Comparison of ENCODE assay signal across 13 mouse cellular contexts in the genomic region with DNA sequence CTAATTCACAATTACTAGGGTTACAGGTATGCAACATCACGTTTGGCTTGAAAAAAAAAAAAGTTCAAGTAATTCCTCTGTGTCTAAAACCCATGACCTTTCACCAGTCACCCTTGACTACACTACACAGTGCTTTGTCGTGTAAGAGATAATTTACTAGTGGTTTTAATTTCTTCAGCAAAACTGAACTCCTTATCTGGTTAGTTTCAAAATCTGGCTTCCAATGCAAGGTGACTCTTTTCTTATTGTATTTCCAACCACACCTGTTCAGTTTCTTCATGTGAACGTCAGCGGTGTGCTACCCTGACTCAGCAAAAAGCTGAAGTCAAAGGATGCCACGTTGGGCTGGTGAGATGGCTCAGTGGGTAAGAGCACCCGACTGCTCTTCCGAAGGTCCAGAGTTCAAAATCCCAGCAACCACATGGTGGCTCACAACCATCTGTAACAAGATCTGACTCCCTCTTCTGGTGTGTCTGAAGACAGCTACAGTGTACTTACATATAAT. TPM values are rescaled to one million over a fixed set of nuclear protein-coding genes. Genes with fewer than 3 reads are reported as not detected.
DNase-seq lines count a peak whose midpoint lies in the region; ATAC-seq and TF ChIP-seq lines count a peak whose summit lies in the region.
"Not testable (repeated sequence)": the region's sequence is repeated elsewhere in the genome, so short reads cannot be mapped to it uniquely, and the experiment has no call there.
"Had no signal": no experiment of that assay in that cellular context is flagged by ENCODE, and none has a peak within 500 bp of the region (broad histone marks: within the 10 kb centered on the region; RNA-seq: fewer than 3 reads in every experiment).

No protein-coding gene starts in this region.

- peak; percentile 55 for ATAC-seq in intestine, postnatal 0 days

- not testable (repeated sequence) for H3K4me2 ChIP-seq in intestine, postnatal 0 days (replicated peaks; ENCODE audit: low read depth)

- H3K4me3 ChIP-seq in ES-Bruce4 (ENCODE audit: low read depth, low read length); MEL (ENCODE audit: control insufficient read depth in 1 of 2, insufficient read depth in 1 of 2, low read depth in 2 of 2, low read length in 2 of 2); brown adipose tissue, adult 24 weeks (ENCODE audit: insufficient read depth, low read depth, low read length); intestine, postnatal 0 days (ENCODE audit: low read depth, low read length); liver, adult 2 months (ENCODE audit: insufficient read depth, low read depth, low read length): not testable (repeated sequence)

- H3K4me1 ChIP-seq in ES-Bruce4 (ENCODE audit: control insufficient read depth, insufficient read depth, low read length); MEL (ENCODE audit: control insufficient read depth in 1 of 2, insufficient read depth in 2 of 2, low read length in 2 of 2); brown adipose tissue, adult 24 weeks (ENCODE audit: control insufficient read depth, insufficient read depth, insufficient read length, low read length); intestine, postnatal 0 days (replicated peaks; ENCODE audit: control insufficient read depth, insufficient read depth, low read length): not testable (repeated sequence)
- peaks cover 13% of the 10 kb centered on the region for H3K4me1 ChIP-seq in liver, adult 2 months (ENCODE audit: control insufficient read depth, insufficient read depth, low read length)

- not testable (repeated sequence) for TF ChIP-seq RAD21 in MEL (IDR thresholded peaks at IDR 0.05; ENCODE audit: low read depth, low read length)

- H3K9me3 ChIP-seq in ES-Bruce4 (replicated peaks; ENCODE audit: control insufficient read depth, insufficient read depth, low read length, poor library complexity, severe bottlenecking); MEL (replicated peaks; ENCODE audit: insufficient read depth, low read length); intestine, postnatal 0 days (ENCODE audit: control insufficient read depth): not testable (repeated sequence)

- H3K27ac ChIP-seq in ES-Bruce4 (ENCODE audit: insufficient read depth, low read length), result 0 out of 2 replicates have a peak overlapping the region, but pooled peaks have one; percentile 41
- H3K27ac ChIP-seq in MEL (ENCODE audit: control insufficient read depth, low read depth, low read length); intestine, postnatal 0 days (ENCODE audit: low read depth, low read length); liver, adult 2 months (replicated peaks; ENCODE audit: insufficient read depth, low read depth, low read length): not testable (repeated sequence)
- 0 out of 2 replicates have a peak overlapping the region, but pooled peaks have one; percentile 42 for H3K27ac ChIP-seq in brown adipose tissue, adult 24 weeks (replicated peaks; ENCODE audit: low read depth, low read length)

- not testable (repeated sequence) for TF ChIP-seq EP300 in ES-Bruce4 (IDR thresholded peaks at IDR 0.05; ENCODE audit: insufficient read depth, low read depth, low read length); MEL (IDR thresholded peaks at IDR 0.05; ENCODE audit: low read depth in 1 of 2, low read length in 2 of 2)

- not testable (repeated sequence) for TF ChIP-seq POLR2A in ES-Bruce4 (IDR thresholded peaks at IDR 0.05; ENCODE audit: insufficient read depth, low read length); MEL (IDR thresholded peaks at IDR 0.05; ENCODE audit: control insufficient read depth in 1 of 2, insufficient read depth in 1 of 2, low read depth in 1 of 2, low read length in 2 of 2, poor library complexity in 1 of 2); liver, adult 2 months (IDR thresholded peaks at IDR 0.05; ENCODE audit: extremely low read depth, insufficient read depth, low read length)

- 39% methylated on average over 7 of the region's 7 CpGs for WGBS in intestine, postnatal 0 days
- 19% methylated on average over 7 of the region's 7 CpGs for WGBS in liver, adult 2 months

- TF ChIP-seq CTCF in ES-Bruce4 (IDR thresholded peaks at IDR 0.05; ENCODE audit: low read depth, low read length); MEL (IDR thresholded peaks at IDR 0.05 in 2 of 3, conservative IDR thresholded peaks at IDR 0.05 in 1 of 3; ENCODE audit: control insufficient read depth in 1 of 3, insufficient read depth in 1 of 3, low read depth in 2 of 3, low read length in 3 of 3, poor library complexity in 1 of 3, severe bottlenecking in 1 of 3); intestine, postnatal 0 days (IDR thresholded peaks at IDR 0.05; ENCODE audit: low read depth); liver, adult 2 months (IDR thresholded peaks at IDR 0.05; ENCODE audit: low read depth, low read length): not testable (repeated sequence)

- H3K79me2 ChIP-seq in MEL (ENCODE audit: control insufficient read depth, insufficient read depth, low read length, poor library complexity), result peaks cover 43% of the 10 kb centered on the region
- peaks cover 18% of the 10 kb centered on the region; the same call in 1 of the 2 replicates for H3K79me2 ChIP-seq in liver, adult 2 months (ENCODE audit: control insufficient read depth, insufficient read depth, low read length)

- peaks cover 30% of the 10 kb centered on the region for H3K36me3 ChIP-seq in ES-Bruce4 (ENCODE audit: control insufficient read depth, insufficient read depth, low read length, poor library complexity, severe bottlenecking)
- H3K36me3 ChIP-seq in MEL (ENCODE audit: control insufficient read depth in 1 of 2, insufficient read depth in 2 of 2, low read length in 2 of 2), result peaks cover 13 to 19% of the 10 kb centered on the region in 2 experiments
- H3K36me3 ChIP-seq in intestine, postnatal 0 days (ENCODE audit: control insufficient read depth, insufficient read depth), result peaks cover 25% of the 10 kb centered on the region
- H3K36me3 ChIP-seq in liver, adult 2 months (ENCODE audit: control insufficient read depth, insufficient read depth, low read length), result peaks cover 20% of the 10 kb centered on the region

- H3K9ac ChIP-seq in ES-Bruce4 (ENCODE audit: low read depth, poor library complexity, severe bottlenecking), result peak overlapping the region; percentile 28; the same call in 1 of the 2 replicates
- not testable (repeated sequence) for H3K9ac ChIP-seq in MEL (ENCODE audit: control insufficient read depth, low read depth, low read length, poor library complexity, severe bottlenecking); intestine, postnatal 0 days (ENCODE audit: low read depth, low read length); liver, adult 2 months (ENCODE audit: low read depth, low read length)

- peak; percentile 40 for DNase-seq in MEL (ENCODE audit: low read depth, low spot score)
- DNase-seq in kidney, adult 9 months, result peak; percentile 54
- DNase-seq in liver, adult 2 months (ENCODE audit: extremely low read depth, low read depth, low spot score), result peak; percentile 57

- H3K27me3 ChIP-seq in ES-Bruce4 (ENCODE audit: control insufficient read depth, insufficient read depth, low read length, poor library complexity, severe bottlenecking); MEL (ENCODE audit: control insufficient read depth in 1 of 2, insufficient read depth in 2 of 2, low read length in 2 of 2); intestine, postnatal 0 days (replicated peaks; ENCODE audit: control insufficient read depth, insufficient read depth, low read length); liver, adult 2 months (ENCODE audit: control insufficient read depth, insufficient read depth, low read length): not testable (repeated sequence)

RNA-seq across cellular contexts. Expression of gene Coq9, which starts 4.2 kb away (rescaled TPM):
- polyA plus RNA-seq in ES-Bruce4 (2011; ENCODE audit: insufficient read depth, insufficient read length, low read depth, missing spikeins) (36.0 and 47.5 TPM in 2 replicates), MEL (2012; ENCODE audit: insufficient read depth in 1 of 2, insufficient read length in 2 of 2, low read depth in 1 of 2, low replicate concordance in 2 of 2, missing spikeins in 1 of 2) (100 to 1,000 TPM in 1 of 2 experiments, not detected in 1; 169 TPM)
- 84.6 and 91.9 TPM in 2 replicates for total RNA-seq in MEL (2012; rRNA removed)
- polyA plus RNA-seq in brown adipose tissue, adult 24 weeks (2012; ENCODE audit: insufficient read depth, insufficient read length, missing spikeins), result 313 and 387 TPM in 2 replicates
- polyA plus RNA-seq in intestine, postnatal 0 days (2015; fragmentation: Nextera tagmentation; extraction: Ambion mirVana), result 79.4 and 80.7 TPM in 2 replicates
- 148 and 183 TPM in 2 replicates for total RNA-seq in liver, adult 2 months (2014; rRNA removed)
- polyA plus RNA-seq in liver, adult 2 months (2012; rRNA removed), result 280 and 359 TPM in 2 replicates

RNA-seq across cellular contexts. Expression of gene Ciapin1, which starts 4.2 kb away (rescaled TPM):
- 65.2 and 75.8 TPM in 2 replicates for polyA plus RNA-seq in ES-Bruce4 (2011; ENCODE audit: insufficient read depth, insufficient read length, low read depth, missing spikeins)
- 102 and 122 TPM in 2 replicates for total RNA-seq in MEL (2012; rRNA removed)
- 100 to 1,000 TPM in 1 of 2 experiments, not detected in 1; 263 TPM for polyA plus RNA-seq in MEL (2012; ENCODE audit: insufficient read depth in 1 of 2, insufficient read length in 2 of 2, low read depth in 1 of 2, low replicate concordance in 2 of 2, missing spikeins in 1 of 2)
- 61.4 and 80.8 TPM in 2 replicates for polyA plus RNA-seq in brown adipose tissue, adult 24 weeks (2012; ENCODE audit: insufficient read depth, insufficient read length, missing spikeins)
- polyA plus RNA-seq in intestine, postnatal 0 days (2015; fragmentation: Nextera tagmentation; extraction: Ambion mirVana), result 88.1 and 95.1 TPM in 2 replicates
- 9.5 and 11.9 TPM in 2 replicates for total RNA-seq in liver, adult 2 months (2014; rRNA removed)
- 48.9 and 57.3 TPM in 2 replicates for polyA plus RNA-seq in liver, adult 2 months (2012; rRNA removed)

RNA-seq across cellular contexts. Expression of gene Polr2c, which starts 23.3 kb away (rescaled TPM):
- polyA plus RNA-seq in ES-Bruce4 (2011; ENCODE audit: insufficient read depth, insufficient read length, low read depth, missing spikeins) (134 and 150 TPM in 2 replicates), MEL (2012; ENCODE audit: insufficient read depth in 1 of 2, insufficient read length in 2 of 2, low read depth in 1 of 2, low replicate concordance in 2 of 2, missing spikeins in 1 of 2) (100 to 1,000 TPM; 151 to 181 TPM)
- total RNA-seq in MEL (2012; rRNA removed), result 92.0 and 92.5 TPM in 2 replicates
- polyA plus RNA-seq in brown adipose tissue, adult 24 weeks (2012; ENCODE audit: insufficient read depth, insufficient read length, missing spikeins), result 55.0 and 64.8 TPM in 2 replicates
- polyA plus RNA-seq in intestine, postnatal 0 days (2015; fragmentation: Nextera tagmentation; extraction: Ambion mirVana), result 70.4 and 75.1 TPM in 2 replicates
- total RNA-seq in liver, adult 2 months (2014; rRNA removed), result 27.4 and 31.7 TPM in 2 replicates
- polyA plus RNA-seq in liver, adult 2 months (2012; rRNA removed), result 44.1 and 47.3 TPM in 2 replicates

RNA-seq across cellular contexts. Expression of gene Ccl17, which starts 23.7 kb away (rescaled TPM):
- polyA plus RNA-seq in ES-Bruce4 (2011; ENCODE audit: insufficient read depth, insufficient read length, low read depth, missing spikeins), result not detected in 2 replicates
- 1.2 TPM in 1 of 2 replicates, not detected in the other for total RNA-seq in MEL (2012; rRNA removed)
- polyA plus RNA-seq in MEL (2012; ENCODE audit: insufficient read depth in 1 of 2, insufficient read length in 2 of 2, low read depth in 1 of 2, low replicate concordance in 2 of 2, missing spikeins in 1 of 2), result under 1 TPM in 1 of 2 experiments, not detected in 1; 0.43 TPM
- not detected in 2 replicates for polyA plus RNA-seq in brown adipose tissue, adult 24 weeks (2012; ENCODE audit: insufficient read depth, insufficient read length, missing spikeins)
- 1.2 and 1.3 TPM in 2 replicates for polyA plus RNA-seq in intestine, postnatal 0 days (2015; fragmentation: Nextera tagmentation; extraction: Ambion mirVana)
- not detected in 2 replicates for total RNA-seq in liver, adult 2 months (2014; rRNA removed)
- 0.21 and 0.22 TPM in 2 replicates for polyA plus RNA-seq in liver, adult 2 months (2012; rRNA removed)
- total RNA-seq: adrenal gland, postnatal 14 days; G1E had no signal
- polyA plus RNA-seq: embryonic facial prominence, embryonic 11.5 days; embryonic facial prominence, embryonic 13.5 days; embryonic facial prominence, embryonic 15.5 days; erythroblast, embryonic 14.5 days; forebrain, embryonic 10.5 days; G1E had no signal

RNA-seq across cellular contexts. Expression of gene Dok4, which starts 42.2 kb away (rescaled TPM):
- 3.9 and 4.4 TPM in 2 replicates for polyA plus RNA-seq in ES-Bruce4 (2011; ENCODE audit: insufficient read depth, insufficient read length, low read depth, missing spikeins)
- total RNA-seq in MEL (2012; rRNA removed), result 1.5 TPM in 2 replicates
- polyA plus RNA-seq in MEL (2012; ENCODE audit: insufficient read depth in 1 of 2, insufficient read length in 2 of 2, low read depth in 1 of 2, low replicate concordance in 2 of 2, missing spikeins in 1 of 2), result 1 to 10 TPM in 1 of 2 experiments, not detected in 1; 3.2 TPM
- 3.8 and 8.4 TPM in 2 replicates for polyA plus RNA-seq in brown adipose tissue, adult 24 weeks (2012; ENCODE audit: insufficient read depth, insufficient read length, missing spikeins)
- polyA plus RNA-seq in intestine, postnatal 0 days (2015; fragmentation: Nextera tagmentation; extraction: Ambion mirVana), result 51.0 and 52.1 TPM in 2 replicates
- total RNA-seq in liver, adult 2 months (2014; rRNA removed), result 0.83 and 1.5 TPM in 2 replicates
- polyA plus RNA-seq in liver, adult 2 months (2012; rRNA removed), result 1.4 and 1.5 TPM in 2 replicates
